Mouse (Mus musculus) stomach, embryonic 15.5 days (tissue): Measurements from ENCODE around the gene Siglecg. TPM values are rescaled to one million over a fixed set of nuclear protein-coding genes. Genes with fewer than 3 reads are reported as not detected.

Experiments used
- ATAC-seq: fragments of 200-750 bp; cut with Nextera tagmentation; 2 replicates; pipeline ENCODE4 v1.8.0; 2017; ENCODE audit warnings: low read depth, moderate number of reproducible peaks, moderate TSS enrichment; ENCODE audit not compliant: insufficient read depth, low FRiP score
- H3K27ac ChIP-seq: fragments of 300-500 bp; sonication (generic); 2 replicates; pipeline ENCODE4 v1.5.1; 2015; ENCODE audit warnings: mild to moderate bottlenecking, inconsistent platforms
- H3K27me3 ChIP-seq: fragments of 300-500 bp; sonication (generic); replicated peaks from 2 replicates; pipeline ENCODE4 v1.6.1; 2015; ENCODE audit warnings: inconsistent platforms
- H3K36me3 ChIP-seq: fragments of 300-500 bp; sonication (generic); 2 replicates; pipeline ENCODE4 v1.6.1; 2015; ENCODE audit warnings: inconsistent platforms
- H3K4me1 ChIP-seq: fragments of 300-500 bp; sonication (generic); 2 replicates; pipeline ENCODE4 v1.6.1; 2015; ENCODE audit warnings: inconsistent platforms
- H3K4me2 ChIP-seq: fragments of 300-500 bp; sonication (generic); 2 replicates; pipeline ENCODE4 v1.6.1; 2015; ENCODE audit warnings: mild to moderate bottlenecking, inconsistent platforms
- H3K4me3 ChIP-seq: fragments of 300-500 bp; sonication (generic); replicated peaks from 2 replicates; pipeline ENCODE4 v1.5.1; 2015; ENCODE audit warnings: inconsistent platforms
- H3K9ac ChIP-seq: fragments of 300-500 bp; sonication (generic); 2 replicates; pipeline ENCODE4 v1.6.1; 2015; ENCODE audit warnings: inconsistent platforms
- H3K9me3 ChIP-seq: fragments of 300-500 bp; sonication (generic); 2 replicates; pipeline ENCODE4 v1.6.1; 2016; ENCODE audit warnings: inconsistent platforms
- WGBS: fragments of 180-500 bp; shearing (Covaris S2); methylation state at CpG from one replicate; pipeline ENCODE4 v1.1.7; 2015; 5-methylcytosine and 5-hydroxymethylcytosine counted together
- polyA plus RNA-seq: library from polyadenylated mRNA; unstranded; fragments of >200 nt; fragmentation: Nextera tagmentation; extraction: Ambion mirVana; gene quantifications from 2 replicates; pipeline ENCODE4 v1.2.1, GENCODE M21; 2015

The Siglecg gene
- polyA plus RNA-seq, 1 experiment from 2014 or later, result 0.28 TPM

DNA sequence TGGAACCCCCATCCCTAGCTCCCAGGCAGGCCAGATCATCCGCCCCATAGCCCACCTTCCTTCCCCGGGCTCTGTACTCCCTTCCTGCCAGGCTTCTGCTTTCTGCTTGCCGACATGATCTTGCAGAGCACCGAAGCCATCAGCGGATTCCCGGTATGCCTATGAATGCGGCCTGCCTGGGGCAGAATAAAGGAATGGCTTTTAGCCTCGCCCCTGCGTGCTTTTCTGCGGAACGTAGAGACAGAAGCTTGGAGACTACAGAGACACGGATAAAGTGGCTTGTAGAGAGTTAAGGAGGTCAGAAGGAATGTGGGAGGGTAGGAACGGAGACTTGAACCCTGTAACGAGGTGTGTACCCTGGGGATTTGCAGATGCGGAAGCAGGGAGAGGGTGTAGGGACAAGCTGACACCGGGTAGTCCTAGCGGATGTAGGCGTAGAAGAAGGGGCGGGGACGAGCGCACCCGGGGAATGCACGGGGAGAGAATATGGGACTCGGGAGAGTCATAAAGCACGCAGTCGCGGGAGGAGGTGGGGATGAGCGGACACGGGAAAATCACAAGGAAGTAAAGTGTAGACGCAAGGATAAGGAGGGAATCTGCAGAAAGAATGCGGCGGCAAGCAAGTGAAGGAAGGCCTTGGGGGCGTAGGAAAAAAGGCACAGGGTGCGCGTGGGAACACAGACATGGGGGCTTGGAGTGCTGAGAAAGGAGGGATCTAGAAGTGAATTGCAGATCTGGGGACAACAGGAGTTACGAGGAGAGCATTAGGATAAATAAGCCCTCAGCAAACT lies 35.3 kb downstream of the Siglecg start:
- no peaks in the 10 kb centered on the region for H3K27me3 ChIP-seq
- peaks cover 14% of the 10 kb centered on the region for H3K4me1 ChIP-seq
- WGBS, result under 1% methylated on average over 36 of the region's 36 CpGs
- no peaks in the 10 kb centered on the region for H3K9me3 ChIP-seq
- ATAC-seq, result peak; percentile 89
- peak overlapping the region; percentile 100 for H3K27ac ChIP-seq
- H3K4me3 ChIP-seq, result peak overlapping the region; percentile 62
- peak overlapping the region; percentile 56; the same call in 1 of the 2 replicates for H3K9ac ChIP-seq
- peak overlapping the region; percentile 89 for H3K4me2 ChIP-seq
- no peaks in the 10 kb centered on the region for H3K36me3 ChIP-seq

GRCm38 (mm10) chr7:43443917-43444293 lies 35.9 kb downstream of the Siglecg start, which contains the start of the genes Etfb and Gm45233:
TSS of gene Etfb (plus strand) at chr7:43444083.
TSS of gene Gm45233 (plus strand) at chr7:43444128.
- H3K4me2 ChIP-seq, result peak within 1 kb of the TSS; percentile 89
- H3K27ac ChIP-seq, result peak within 1 kb of the TSS; percentile 100
- peak within 1 kb of the TSS; percentile 62 for H3K4me3 ChIP-seq
- ATAC-seq, result peak; percentile 97
- no peaks in the 10 kb centered on the region for H3K27me3 ChIP-seq
- peak within 1 kb of the TSS; percentile 56; the same call in 1 of the 2 replicates for H3K9ac ChIP-seq
- H3K9me3 ChIP-seq, result no peaks in the 10 kb centered on the region
- WGBS, result under 1% methylated on average over 27 of the region's 27 CpGs
- peaks cover 14% of the 10 kb centered on the region for H3K4me1 ChIP-seq
- H3K36me3 ChIP-seq, result no peaks in the 10 kb centered on the region

GRCm38 (mm10) chr7:43447801-43448200 lies 39.8 kb downstream of the Siglecg start:
- WGBS, result 72% methylated on average over 4 of the region's 4 CpGs
- peaks cover under 1% of the 10 kb centered on the region; the same call in 1 of the 2 replicates for H3K36me3 ChIP-seq

GRCm38 (mm10) chr7:43448246-43448645 lies 40.2 kb downstream of the Siglecg start:
- H3K27me3 ChIP-seq, result no peaks in the 10 kb centered on the region

More at GRCm38 (mm10) chr7:43447801-43448200, 39.8 kb downstream of the Siglecg start:
- Histone ChIP-seq H3K27ac (no peak overlapping the region), H3K4me3 (no peak overlapping the region), H3K9ac (no peak overlapping the region), H3K4me2 (no peak overlapping the region), H3K27me3 (no peaks in the 10 kb centered on the region), H3K4me1 (peaks cover 10% of the 10 kb centered on the region; the same call in 1 of the 2 replicates), H3K9me3 (no peaks in the 10 kb centered on the region)
- no peak for ATAC-seq

GRCm38 (mm10) chr7:43449811-43450210 lies 41.8 kb downstream of the Siglecg start:
- WGBS, result 91% methylated on average over 2 of the region's 2 CpGs

More at GRCm38 (mm10) chr7:43448246-43448645, 40.2 kb downstream of the Siglecg start:
- Histone ChIP-seq H3K9me3 (no peaks in the 10 kb centered on the region), H3K27ac (no peak overlapping the region), H3K36me3 (peaks cover 5% of the 10 kb centered on the region; the same call in 1 of the 2 replicates), H3K4me1 (peaks cover 10% of the 10 kb centered on the region; the same call in 1 of the 2 replicates), H3K9ac (no peak overlapping the region), H3K4me3 (no peak overlapping the region), H3K4me2 (no peak overlapping the region)
- ATAC-seq, result no peak
- WGBS, result 77% methylated on average over 3 of the region's 3 CpGs

DNA sequence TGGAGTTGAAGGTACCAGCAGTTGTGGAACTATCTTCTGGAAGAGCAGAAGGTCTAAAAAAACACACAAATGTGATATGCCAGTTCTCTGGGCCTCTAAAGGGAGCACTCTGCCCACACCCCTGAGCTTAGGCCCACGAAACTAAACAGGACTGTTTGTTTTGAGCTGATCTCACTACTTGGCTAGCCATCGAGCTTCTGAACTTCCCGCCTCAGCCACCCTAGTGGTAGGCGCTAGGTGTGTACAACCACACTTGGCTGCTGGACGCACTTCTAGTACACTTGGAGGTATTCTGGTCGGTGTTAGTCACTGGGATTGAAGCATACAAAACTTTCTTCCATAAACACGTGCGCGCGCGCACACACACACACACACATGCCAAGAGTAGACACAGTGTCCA lies 43.7 kb downstream of the Siglecg start:
- WGBS, result 91% methylated on average over 11 of the region's 11 CpGs
- no peaks in the 10 kb centered on the region for H3K27me3 ChIP-seq
- no peak overlapping the region for H3K9ac ChIP-seq
- ATAC-seq, result no peak
- peaks cover 20% of the 10 kb centered on the region; the same call in 1 of the 2 replicates for H3K36me3 ChIP-seq
- no peaks in the 10 kb centered on the region for H3K4me1 ChIP-seq
- no peak overlapping the region for H3K4me3 ChIP-seq
- H3K27ac ChIP-seq, result no peak overlapping the region
- H3K4me2 ChIP-seq, result no peak overlapping the region
- H3K9me3 ChIP-seq, result no peaks in the 10 kb centered on the region

More at GRCm38 (mm10) chr7:43449811-43450210, 41.8 kb downstream of the Siglecg start:
- H3K9me3 ChIP-seq, result no peaks in the 10 kb centered on the region
- ATAC-seq, result no peak
- H3K27ac ChIP-seq, result no peak overlapping the region
- no peak overlapping the region for H3K4me3 ChIP-seq
- no peaks in the 10 kb centered on the region for H3K27me3 ChIP-seq
- no peak overlapping the region for H3K4me2 ChIP-seq
- H3K9ac ChIP-seq, result no peak overlapping the region
- peaks cover 9% of the 10 kb centered on the region; the same call in 1 of the 2 replicates for H3K36me3 ChIP-seq
- 0 out of 2 replicates have a peak, but pooled peaks cover 4% of the 10 kb centered on the region for H3K4me1 ChIP-seq

GRCm38 (mm10) chr7:43452609-43453008 lies 44.6 kb downstream of the Siglecg start:
- ATAC-seq, result no peak
- no peaks in the 10 kb centered on the region for H3K9me3 ChIP-seq
- no peak overlapping the region for H3K4me2 ChIP-seq
- H3K4me3 ChIP-seq, result no peak overlapping the region
- no peak overlapping the region for H3K9ac ChIP-seq
- 30% methylated on average over 4 of the region's 4 CpGs for WGBS
- H3K27me3 ChIP-seq, result no peaks in the 10 kb centered on the region
- no peaks in the 10 kb centered on the region for H3K4me1 ChIP-seq
- no peak overlapping the region for H3K27ac ChIP-seq
- H3K36me3 ChIP-seq, result peaks cover 28% of the 10 kb centered on the region; the same call in 1 of the 2 replicates

DNA sequence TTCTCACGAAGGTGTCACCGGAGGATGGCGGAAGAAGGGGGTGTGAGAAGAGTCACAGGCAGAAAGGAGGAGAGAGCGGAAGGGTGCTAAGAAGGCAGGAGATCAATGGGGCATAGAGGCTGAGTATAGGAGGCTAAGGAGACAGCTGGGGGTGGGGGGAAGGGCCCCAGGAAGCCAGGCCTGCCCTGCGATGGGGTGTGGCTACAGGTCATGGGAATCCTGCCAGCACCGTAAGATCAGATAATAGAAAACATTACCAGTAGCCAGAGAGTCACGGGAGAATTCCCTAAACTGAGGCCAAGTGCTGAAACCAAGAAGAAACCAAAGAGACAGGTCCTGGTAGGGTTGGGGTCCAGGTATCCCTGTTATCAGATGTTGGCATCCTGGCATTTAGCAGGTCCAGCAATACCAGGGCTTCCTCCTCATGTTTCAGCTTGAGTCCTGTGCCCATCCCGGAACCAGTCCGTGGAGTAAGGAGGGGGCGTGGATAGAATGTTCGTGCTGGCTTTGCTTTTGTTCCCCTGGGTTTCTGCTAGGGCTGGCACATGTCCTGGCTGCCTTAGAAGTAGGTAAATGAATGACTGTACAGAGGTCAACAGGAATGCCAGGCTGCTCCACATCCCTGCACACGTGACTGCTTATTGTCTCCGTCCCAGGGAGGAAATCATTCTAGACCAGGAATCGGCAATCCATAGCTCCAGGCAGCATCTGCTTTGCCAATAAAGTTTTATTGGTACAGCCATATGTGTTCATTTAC lies 45.8 kb downstream of the Siglecg start:
- ATAC-seq, result no peak; the same call in 1 of the 2 replicates
- Histone ChIP-seq H3K27ac (no peak overlapping the region), H3K4me1 (no peaks in the 10 kb centered on the region), H3K4me2 (no peak overlapping the region), H3K36me3 (peaks cover 28% of the 10 kb centered on the region; the same call in 1 of the 2 replicates), H3K4me3 (no peak overlapping the region), H3K9me3 (no peaks in the 10 kb centered on the region), H3K9ac (no peak overlapping the region), H3K27me3 (no peaks in the 10 kb centered on the region)
- 79% methylated on average over 14 of the region's 14 CpGs for WGBS

GRCm38 (mm10) chr7:43454371-43454770 lies 46.4 kb downstream of the Siglecg start:
- H3K9me3 ChIP-seq, result no peaks in the 10 kb centered on the region
- H3K36me3 ChIP-seq, result peaks cover 28% of the 10 kb centered on the region; the same call in 1 of the 2 replicates
- no peak overlapping the region for H3K4me3 ChIP-seq
- no peak overlapping the region for H3K4me2 ChIP-seq
- H3K27ac ChIP-seq, result no peak overlapping the region
- H3K9ac ChIP-seq, result no peak overlapping the region
- H3K4me1 ChIP-seq, result no peaks in the 10 kb centered on the region
- no peak for ATAC-seq
- no peaks in the 10 kb centered on the region for H3K27me3 ChIP-seq
- WGBS, result 89% methylated on average over 6 of the region's 6 CpGs

- Histone ChIP-seq H3K9me3 (no peaks in the 10 kb centered on the region), H3K27me3 (no peaks in the 10 kb centered on the region; the same call in 1 of the 2 replicates), H3K4me2 (no peak within 1 kb of the TSS), H3K4me1 (peaks cover 10% of the 10 kb centered on the region; the same call in 1 of the 2 replicates), H3K27ac (no peak within 1 kb of the TSS), H3K4me3 (no peak within 1 kb of the TSS), H3K36me3 (no peaks in the 10 kb centered on the region), H3K9ac (no peak within 1 kb of the TSS)
- ATAC-seq, result no peak
- WGBS, result 59% methylated on average over 4 of the region's 4 CpGs
Observed at GRCm38 (mm10) chr7:43462851-43463250, 54.8 kb downstream of the Siglecg start, which contains the start of gene Vsig10l. TSS of gene Vsig10l (plus strand) at chr7:43463151.

DNA sequence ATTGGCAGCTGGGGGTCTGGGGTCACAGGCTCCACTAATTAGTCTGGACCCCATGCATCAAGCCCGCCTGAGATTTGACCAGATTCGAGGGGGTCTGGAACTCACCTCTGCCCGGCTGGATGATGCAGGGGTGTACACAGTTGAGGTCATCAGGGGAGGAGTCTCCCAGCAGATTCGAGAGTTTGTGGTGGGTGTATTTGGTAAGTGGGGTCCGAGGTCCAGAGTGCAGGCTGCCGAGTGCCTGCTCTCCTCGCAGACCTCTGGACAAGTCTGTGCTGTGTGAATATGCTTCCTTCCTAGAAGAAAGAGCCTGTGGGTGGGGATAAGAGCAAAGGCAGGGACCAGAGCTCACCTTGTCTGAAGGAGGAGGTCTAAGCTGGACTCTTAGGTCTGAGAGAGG lies 56.0 kb downstream of the Siglecg start:
- Histone ChIP-seq H3K4me3 (no peak overlapping the region), H3K9me3 (no peaks in the 10 kb centered on the region), H3K4me2 (no peak overlapping the region), H3K36me3 (no peaks in the 10 kb centered on the region), H3K4me1 (peaks cover 10% of the 10 kb centered on the region; the same call in 1 of the 2 replicates), H3K27ac (no peak overlapping the region), H3K9ac (no peak overlapping the region), H3K27me3 (no peaks in the 10 kb centered on the region; the same call in 1 of the 2 replicates)
- 77% methylated on average over 7 of the region's 7 CpGs for WGBS
- no peak for ATAC-seq
